Mouse (Mus musculus) monocyte, adult 5-6 weeks (primary cell): ENCODE data around the gene Foxj3. TPM values are rescaled to one million over a fixed set of nuclear protein-coding genes. Genes with fewer than 3 reads are reported as not detected.
"Not testable (repeated sequence)": the region's sequence is repeated elsewhere in the genome, so short reads cannot be mapped to it uniquely, and the experiment has no call there.

Experiments
- ATAC-seq: fragments of 153-309, 156-312 bp; replicated peaks from 2 replicates; pipeline ENCODE4 v1.8.0; 2017; ENCODE audit warnings: mild to moderate bottlenecking; ENCODE audit not compliant: low TSS enrichment, insufficient number of reproducible peaks, severe bottlenecking, poor library complexity, low FRiP score
- total RNA-seq: library from RNA; stranded (forward); fragments of 200-1000, 200-491, 200-594 nt; gene quantifications from 3 replicates; pipeline ENCODE4 v1.2.3, GENCODE M21; 2017

The Foxj3 gene
- total RNA-seq, 1 experiment from 2014 or later: 34.3 TPM

GRCm38 (mm10) chr4:119555466-119555865, 18.7 kb downstream of the Foxj3 start:
- ATAC-seq: no peak

GRCm38 (mm10) chr4:119563136-119563535, 26.3 kb downstream of the Foxj3 start:
- no peak for ATAC-seq

- no peak for ATAC-seq
Measured at GRCm38 (mm10) chr4:119566322-119566835, 29.6 kb downstream of the Foxj3 start.

- no peak for ATAC-seq
Measured at GRCm38 (mm10) chr4:119572682-119573081, 35.9 kb downstream of the Foxj3 start.

- ATAC-seq: no peak
Measured at GRCm38 (mm10) chr4:119574504-119574903, 37.7 kb downstream of the Foxj3 start.

- no peak for ATAC-seq
Measured at GRCm38 (mm10) chr4:119575459-119575858, 38.7 kb downstream of the Foxj3 start.

- no peak for ATAC-seq
Measured at GRCm38 (mm10) chr4:119588037-119588436, 51.2 kb downstream of the Foxj3 start.

- ATAC-seq: no peak
Measured at GRCm38 (mm10) chr4:119589423-119589822, 52.6 kb downstream of the Foxj3 start.

GRCm38 (mm10) chr4:119590027-119590426, 53.2 kb downstream of the Foxj3 start:
- ATAC-seq: no peak

- ATAC-seq: no peak
Measured at GRCm38 (mm10) chr4:119592479-119592878, 55.7 kb downstream of the Foxj3 start.

GRCm38 (mm10) chr4:119594331-119594730, 57.5 kb downstream of the Foxj3 start:
- ATAC-seq: no peak

- ATAC-seq: no peak
Measured at GRCm38 (mm10) chr4:119599605-119600004, 62.8 kb downstream of the Foxj3 start.

GRCm38 (mm10) chr4:119609488-119609887, 72.7 kb downstream of the Foxj3 start:
- ATAC-seq: no peak

GRCm38 (mm10) chr4:119614078-119614477, 77.3 kb downstream of the Foxj3 start:
- ATAC-seq: no peak

- ATAC-seq: no peak
Measured at GRCm38 (mm10) chr4:119614724-119615123, 77.9 kb downstream of the Foxj3 start.

GRCm38 (mm10) chr4:119626081-119626645, 89.4 kb downstream of the Foxj3 start:
- no peak for ATAC-seq

- ATAC-seq: no peak
Measured at GRCm38 (mm10) chr4:119626876-119627275, 90.1 kb downstream of the Foxj3 start.

GRCm38 (mm10) chr4:119627317-119627716, 90.5 kb downstream of the Foxj3 start:
- no peak for ATAC-seq

GRCm38 (mm10) chr4:119628363-119628762, 91.6 kb downstream of the Foxj3 start:
- not testable (repeated sequence) for ATAC-seq

- ATAC-seq: no peak
Measured at GRCm38 (mm10) chr4:119631115-119631919, 94.5 kb downstream of the Foxj3 start.
